Mouse (Mus musculus) lung, adult 18-20 months (tissue): ENCODE data around the gene Pmpcb.

Experiments used
- DNase-seq, 2 experiments: peaks; one replicate each; pipeline ENCODE4 v3.0.0; 2022; ENCODE audit warnings: mixed read lengths in 2 of 2

Gene Pmpcb

GRCm38 (mm10) chr5:21732930-21733329 lies 4.0 kb upstream of the Pmpcb start:
- DNase-seq: peak in 1 of 2 experiments; percentile 13

DNA sequence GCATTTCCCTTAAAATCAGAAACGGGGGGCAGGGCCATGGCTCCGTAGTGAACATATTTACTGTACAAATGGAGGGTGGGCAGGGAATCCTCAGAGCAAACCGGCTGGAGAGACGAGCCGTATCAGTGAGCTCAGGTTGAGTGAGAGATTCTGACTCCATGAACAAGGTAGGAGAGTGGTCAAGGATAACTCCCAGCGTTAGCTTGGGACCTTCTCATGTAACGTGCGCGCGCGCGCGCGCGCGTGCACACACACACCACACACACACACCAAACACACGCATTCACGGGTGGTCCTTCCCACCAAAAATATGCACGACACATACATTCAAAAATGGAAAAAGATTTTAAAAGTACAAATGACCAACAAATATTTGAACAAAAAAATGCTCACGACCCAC lies 1.8 kb upstream of the Pmpcb start:
- DNase-seq: no peak

DNA sequence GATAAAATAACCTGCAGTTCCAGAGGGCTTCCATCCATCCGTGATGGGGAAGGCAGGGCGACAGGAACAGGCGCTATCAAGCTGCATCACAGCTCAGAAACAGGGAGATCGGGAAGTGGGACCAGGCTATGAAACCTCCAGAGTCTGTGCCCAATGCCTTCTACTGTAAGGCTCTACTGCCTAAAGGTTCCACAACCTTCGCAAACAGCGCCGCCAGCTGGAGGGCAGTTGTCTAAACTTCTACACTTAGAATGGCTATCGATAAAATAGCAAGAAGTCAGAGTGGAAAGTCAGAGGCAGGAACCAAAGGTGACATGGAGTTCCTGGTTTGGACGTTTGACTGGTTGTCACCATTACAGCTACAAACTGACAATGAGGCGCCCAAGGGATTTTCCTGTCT lies 1.4 kb upstream of the Pmpcb start:
- peak; percentile 64 to 72 for DNase-seq

- no peak for DNase-seq
These were observed 895 bp upstream of the Pmpcb start for GRCm38 (mm10) chr5:21736046-21736445.

DNA sequence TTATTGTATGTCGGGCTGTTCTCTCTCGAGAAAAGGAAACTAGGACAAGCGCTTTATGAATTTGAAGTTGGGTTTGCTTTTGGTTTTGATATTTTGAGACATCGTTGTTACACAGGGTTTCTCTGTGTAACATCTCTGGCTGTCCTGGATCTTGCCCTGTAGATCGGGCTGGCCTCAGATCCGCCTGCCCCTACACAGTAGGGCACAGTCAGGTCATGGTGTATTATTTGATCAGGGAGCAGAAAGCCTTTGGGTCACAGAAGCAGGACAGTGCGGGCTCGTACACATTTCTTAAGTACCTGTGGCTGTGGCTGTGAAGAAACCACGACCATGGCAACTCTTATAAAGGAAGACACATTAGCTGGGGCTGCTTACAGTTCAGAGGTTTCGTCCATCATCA lies 679 bp downstream of the Pmpcb start:
- no peak for DNase-seq

- DNase-seq: no peak
These were observed 2.2 kb downstream of the Pmpcb start for GRCm38 (mm10) chr5:21739120-21739519.

DNA sequence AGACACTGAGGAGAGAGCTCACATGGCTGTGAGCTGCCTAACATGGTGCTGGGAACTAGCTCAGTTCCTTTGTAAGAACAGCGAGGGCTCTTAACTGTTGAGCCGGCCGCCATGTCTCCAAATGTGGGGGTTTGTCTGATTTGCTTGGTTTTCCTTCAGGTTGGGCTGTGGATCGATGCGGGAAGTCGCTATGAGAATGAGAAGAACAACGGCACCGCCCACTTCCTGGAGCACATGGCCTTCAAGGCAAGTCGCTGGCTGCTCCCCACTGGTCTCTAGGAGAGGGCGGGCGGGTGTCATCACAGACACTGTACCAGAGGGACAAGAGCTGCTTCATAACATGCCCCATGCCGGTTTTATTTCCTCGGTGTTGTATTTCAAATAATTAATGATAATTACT lies 2.9 kb downstream of the Pmpcb start:
- no peak for DNase-seq

DNA sequence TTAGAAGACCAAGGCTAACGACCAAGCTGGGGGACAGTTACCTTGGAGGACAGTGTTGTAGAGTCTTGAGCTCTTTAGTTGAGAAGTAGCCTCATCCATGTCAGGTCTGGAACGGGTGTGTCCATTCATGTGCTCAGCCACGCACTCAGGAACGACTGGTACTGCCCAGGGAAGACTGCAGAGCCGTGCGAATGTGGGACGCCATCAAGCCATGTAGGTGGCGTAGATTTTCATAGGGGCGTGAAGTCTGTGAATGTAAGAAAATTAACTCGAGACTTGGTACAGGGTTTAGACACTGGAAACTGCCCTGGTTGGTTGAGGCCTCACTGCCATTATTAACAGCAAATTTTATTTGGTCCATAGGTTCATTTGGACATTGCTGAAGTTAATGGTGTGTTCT lies 6.7 kb downstream of the Pmpcb start:
- DNase-seq: no peak

DNA sequence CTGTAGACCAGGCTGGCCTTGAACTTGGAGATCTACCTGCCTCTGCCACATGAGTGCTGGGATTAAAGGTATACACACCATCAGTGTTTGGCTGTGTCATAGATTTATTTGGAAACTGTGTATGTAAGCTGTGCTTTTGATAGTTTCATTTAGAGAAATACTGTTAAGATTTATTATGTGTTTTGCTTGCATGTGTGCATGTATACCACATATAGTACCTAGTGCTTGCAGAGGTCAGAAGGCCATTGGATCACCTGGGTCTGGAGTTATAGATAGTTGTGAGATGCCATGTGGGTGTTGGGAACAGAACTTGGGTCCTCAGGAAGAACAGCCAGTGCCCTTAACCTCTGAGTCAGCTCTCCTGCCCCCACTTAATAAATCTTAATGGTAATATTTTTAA lies 7.7 kb downstream of the Pmpcb start:
- no peak for DNase-seq

DNA sequence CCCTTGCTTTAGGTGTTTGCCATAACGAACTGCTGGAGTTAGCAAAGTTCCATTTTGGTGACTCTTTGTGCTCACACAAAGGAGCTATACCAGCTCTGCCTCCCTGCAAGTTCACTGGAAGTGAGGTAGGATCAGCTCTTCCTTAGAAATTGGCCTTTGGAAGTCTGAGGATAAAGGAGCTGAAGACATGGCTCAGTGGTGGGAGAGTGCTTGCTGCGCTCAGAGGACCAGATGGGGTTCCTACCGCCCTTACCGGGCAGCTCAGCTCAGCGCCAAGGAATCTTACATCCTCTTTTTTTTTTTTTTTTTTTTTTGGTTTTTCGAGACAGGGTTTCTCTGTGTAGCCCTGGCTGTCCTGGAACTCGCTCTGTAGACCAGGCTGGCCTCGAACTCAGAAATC lies 9.0 kb downstream of the Pmpcb start:
- no peak for DNase-seq

DNA sequence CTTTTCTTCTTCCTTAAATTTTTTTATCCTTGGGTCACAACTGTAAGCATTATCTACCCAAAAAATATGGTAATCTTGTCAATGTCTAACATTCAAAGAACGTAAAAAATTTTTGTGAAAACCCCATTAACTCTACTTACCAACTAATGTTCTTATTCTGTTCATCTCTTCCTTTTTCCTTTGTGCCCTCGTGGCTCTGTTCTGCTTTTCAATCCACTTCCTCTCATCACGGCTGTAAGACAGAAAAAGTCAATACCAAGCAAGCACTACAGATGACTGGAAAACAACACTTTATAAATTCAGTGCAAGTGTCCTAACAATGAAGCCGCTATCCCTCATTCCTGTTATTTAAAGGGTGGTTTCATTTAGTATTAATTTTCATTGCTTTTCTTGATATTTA lies 31.6 kb downstream of the Pmpcb start:
- DNase-seq: no peak

DNA sequence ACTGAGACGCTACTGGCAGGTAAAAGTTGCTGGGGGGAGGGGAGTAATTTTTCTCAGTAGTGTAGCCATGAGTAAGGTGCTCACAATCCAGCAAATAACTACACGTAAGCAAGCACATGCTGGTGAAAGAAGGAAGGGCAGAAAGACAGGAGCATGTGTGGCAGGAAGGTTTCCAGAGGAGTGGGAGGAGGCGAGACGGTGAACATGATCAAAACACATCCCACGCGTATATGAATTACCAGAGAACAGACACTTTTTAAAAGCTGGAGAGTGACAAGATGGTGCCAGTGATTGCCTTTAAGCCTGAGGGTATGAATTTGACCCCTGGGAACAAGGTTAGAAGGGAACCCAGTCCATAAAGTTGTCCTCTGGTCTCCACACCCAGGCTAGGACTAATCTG lies 32.9 kb downstream of the Pmpcb start:
- no peak for DNase-seq

DNA sequence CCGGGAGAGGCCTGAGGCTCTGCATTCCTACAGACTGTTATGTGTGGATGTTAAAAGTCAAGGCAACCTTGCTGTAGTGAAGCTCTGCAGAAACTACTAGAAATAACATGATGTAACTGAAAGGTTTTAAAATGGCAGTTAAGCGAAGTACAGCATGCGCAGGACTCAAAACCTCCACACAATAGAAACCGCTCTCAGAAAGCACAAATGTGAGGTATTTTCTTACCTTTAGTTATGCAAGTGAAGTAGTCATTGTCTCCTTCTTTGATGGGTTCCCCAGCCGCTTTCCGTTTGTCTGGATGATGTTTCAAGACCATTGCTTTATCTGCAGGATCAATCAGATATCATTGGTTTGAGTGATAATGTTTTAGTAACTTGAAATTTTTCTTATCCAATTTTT lies 39.5 kb downstream of the Pmpcb start:
- no peak for DNase-seq

- DNase-seq: peak; percentile 18
These were observed 47.5 kb downstream of the Pmpcb start for GRCm38 (mm10) chr5:21784161-21785052.

DNA sequence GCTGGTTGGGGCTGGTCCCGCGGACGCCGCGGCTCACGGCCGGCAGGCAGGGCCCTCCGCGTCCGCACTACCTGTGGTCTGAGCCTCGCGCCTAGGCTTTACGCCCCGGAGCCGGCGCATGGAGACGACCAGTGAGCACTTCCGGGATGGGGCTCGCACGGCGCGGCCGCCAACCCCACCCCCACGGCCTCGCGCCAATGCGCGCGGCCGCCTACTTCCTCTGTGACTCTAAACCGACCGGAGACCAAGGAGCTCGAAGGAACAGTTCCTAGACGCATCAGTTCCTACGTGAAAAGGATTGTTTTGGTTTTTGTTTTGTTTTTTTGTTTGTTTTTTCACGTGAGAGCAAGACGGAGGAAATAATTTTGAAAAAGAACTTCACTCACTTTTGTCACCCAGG lies 48.1 kb downstream of the Pmpcb start, which contains the start of the genes Dnajc2 and Psmc2:
Gene Dnajc2, minus strand, starts transcription at position 199 of the 400 bp plus-strand sequence.
Gene Psmc2, plus strand, starts transcription at position 231 of the 400 bp plus-strand sequence.
- peak; percentile 87 to 92 for DNase-seq

DNA sequence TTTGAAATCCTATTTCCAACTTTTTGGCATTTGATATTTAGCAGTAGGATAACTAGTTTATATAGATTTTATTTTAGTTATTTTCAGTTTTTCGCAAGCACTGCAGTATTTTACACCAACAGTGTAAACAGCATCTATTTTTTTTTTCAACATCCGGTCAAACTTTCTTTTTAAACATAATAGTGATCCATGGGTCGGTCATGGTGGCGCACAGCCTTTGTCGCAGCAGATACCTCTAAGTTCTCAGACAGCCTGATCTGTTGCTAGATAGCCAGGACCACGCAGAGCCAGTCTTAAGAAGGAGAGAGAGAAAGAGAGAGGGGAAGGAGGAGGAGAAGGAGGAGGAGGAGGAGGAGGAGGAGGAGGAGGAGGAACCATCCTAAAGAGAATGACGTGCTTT lies 48.8 kb downstream of the Pmpcb start:
- DNase-seq: no peak

- peak; percentile 92 to 94 for DNase-seq
These were observed 49.6 kb downstream of the Pmpcb start for GRCm38 (mm10) chr5:21786258-21787185.

- no peak for DNase-seq
These were observed 50.5 kb downstream of the Pmpcb start for GRCm38 (mm10) chr5:21787186-21788105.

- no peak for DNase-seq
These were observed 52.1 kb downstream of the Pmpcb start for GRCm38 (mm10) chr5:21789061-21789460.

GRCm38 (mm10) chr5:21792166-21792565 lies 55.2 kb downstream of the Pmpcb start:
- DNase-seq: no peak

DNA sequence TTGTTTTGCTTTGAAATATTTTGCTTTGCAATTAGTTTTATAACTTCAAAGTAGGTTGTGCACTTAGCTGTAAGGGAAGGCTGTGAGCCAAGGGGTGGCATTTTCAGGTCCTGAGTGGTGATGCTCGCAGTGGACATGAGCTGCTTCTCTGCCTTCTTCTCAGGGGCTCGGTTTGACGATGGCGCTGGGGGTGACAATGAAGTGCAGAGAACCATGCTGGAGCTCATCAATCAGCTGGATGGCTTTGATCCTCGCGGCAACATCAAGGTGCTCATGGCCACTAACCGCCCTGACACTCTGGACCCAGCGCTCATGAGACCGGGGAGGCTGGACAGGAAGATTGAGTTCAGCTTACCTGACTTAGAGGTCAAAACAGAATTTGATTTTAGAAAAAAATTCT lies 66.0 kb downstream of the Pmpcb start:
- DNase-seq: no peak

DNA sequence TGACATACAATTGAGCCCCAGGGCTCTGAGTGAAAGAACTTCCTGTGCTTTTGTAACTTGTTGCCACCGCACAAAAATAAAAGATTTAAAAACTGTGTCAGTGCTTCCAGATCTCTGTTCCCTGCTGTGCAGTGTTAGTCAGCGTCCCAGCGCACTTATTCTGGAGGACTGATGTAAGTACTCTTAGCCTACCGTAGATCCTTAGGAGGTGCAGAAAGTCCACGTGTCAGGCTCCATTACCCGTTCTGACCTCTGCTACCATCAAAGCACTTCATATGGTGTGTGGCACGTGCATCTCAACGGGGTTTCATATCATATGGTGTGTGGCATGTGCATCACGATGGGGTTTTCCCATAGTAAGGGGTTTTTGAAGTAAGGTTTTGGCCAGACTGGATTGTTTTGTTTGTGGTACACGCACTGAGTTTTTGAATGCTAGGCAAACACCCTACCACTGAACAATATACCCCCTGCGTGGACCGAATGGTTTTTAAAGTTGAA lies 66.8 kb downstream of the Pmpcb start:
- DNase-seq: no peak
